Mouse (Mus musculus): ENCODE data around the gene Syngr1.

Syngr1 gene

GRCm38 (mm10) chr15:80071951-80072437 is 19.1 kb upstream of the Syngr1 start:
- DNase-seq: no peak

GRCm38 (mm10) chr15:80072579-80073255 is 18.4 kb upstream of the Syngr1 start:
- DNase-seq: no peak

GRCm38 (mm10) chr15:80073256-80073621 is 17.9 kb upstream of the Syngr1 start:
- DNase-seq: no peak

GRCm38 (mm10) chr15:80074663-80075373 is 16.3 kb upstream of the Syngr1 start:
- DNase-seq: peak in 1 of 2 experiments; percentile 16

GRCm38 (mm10) chr15:80075374-80075694 is 15.8 kb upstream of the Syngr1 start:
- DNase-seq: no peak

- DNase-seq: no peak
Observed at GRCm38 (mm10) chr15:80075733-80076337, 15.3 kb upstream of the Syngr1 start.

- DNase-seq: peak; percentile 61 to 71
Observed at GRCm38 (mm10) chr15:80076338-80077136, 14.6 kb upstream of the Syngr1 start.

GRCm38 (mm10) chr15:80078058-80078814 is 12.9 kb upstream of the Syngr1 start:
- DNase-seq: no peak

GRCm38 (mm10) chr15:80079129-80079668 is 11.9 kb upstream of the Syngr1 start:
- no peak for DNase-seq

- no peak for DNase-seq
Observed at GRCm38 (mm10) chr15:80079954-80080353, 11.2 kb upstream of the Syngr1 start.

- DNase-seq: peak; percentile 59
Observed at GRCm38 (mm10) chr15:80080711-80081615, 10.2 kb upstream of the Syngr1 start.

- peak in 1 of 2 experiments; percentile 32 for DNase-seq
Observed at GRCm38 (mm10) chr15:80081801-80082546, 9.2 kb upstream of the Syngr1 start.

GRCm38 (mm10) chr15:80082661-80083275 is 8.4 kb upstream of the Syngr1 start:
- no peak for DNase-seq

GRCm38 (mm10) chr15:80083276-80083731 is 7.8 kb upstream of the Syngr1 start:
- peak; percentile 97 to 98 for DNase-seq

- no peak for DNase-seq
Observed at GRCm38 (mm10) chr15:80083740-80084139, 7.4 kb upstream of the Syngr1 start.

GRCm38 (mm10) chr15:80087406-80088012 is 3.6 kb upstream of the Syngr1 start:
- DNase-seq: no peak

- DNase-seq: peak; percentile 95 to 97
Observed at GRCm38 (mm10) chr15:80088637-80089036, 2.5 kb upstream of the Syngr1 start.

GRCm38 (mm10) chr15:80090155-80090554 is 979 bp upstream of the Syngr1 start:
- no peak for DNase-seq

GRCm38 (mm10) chr15:80090741-80091120 is 403 bp upstream of the Syngr1 start:
- DNase-seq: peak; percentile 56 to 62

Measured in cerebellum, adult 18-20 months (tissue).